Mouse (Mus musculus): Measurements from ENCODE around the gene Gcm1. TPM values are rescaled to one million over a fixed set of nuclear protein-coding genes. Genes with fewer than 3 reads are reported as not detected.
A peak's percentile ranks its signal among the peaks of the same experiment; 100 is the strongest.

Gene Gcm1
- polyA plus RNA-seq, 2 experiments = not detected

DNA sequence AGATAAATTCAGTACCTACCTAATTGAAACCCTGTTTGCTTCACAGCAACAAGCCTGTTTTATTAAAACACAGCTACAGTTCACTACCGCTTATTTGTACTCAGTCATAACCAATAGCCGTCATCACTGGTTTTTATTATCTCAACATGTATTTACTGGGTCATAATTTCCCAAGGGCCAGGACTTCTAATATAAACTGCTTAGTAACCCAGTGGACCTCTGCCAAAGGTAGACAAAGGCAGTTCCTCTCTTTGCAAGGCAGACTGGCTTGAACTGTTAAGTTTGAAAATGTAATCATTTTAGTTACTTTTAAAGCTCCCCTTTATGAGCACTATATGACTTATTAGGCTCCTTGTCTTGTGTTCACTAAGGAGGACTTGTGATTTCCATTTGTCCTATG lies 59.7 kb downstream of the Gcm1 start:
- TF ChIP-seq EP300 (IDR thresholded peaks at IDR 0.05; ENCODE audit: low read depth) (no peak), CTCF (IDR thresholded peaks at IDR 0.05; ENCODE audit: low read depth) (no peak)
- no peak overlapping the region for H3K4me3 ChIP-seq (ENCODE audit: insufficient read depth in 1 of 2, low read depth in 2 of 2, low read length in 2 of 2)
- H3K4me1 ChIP-seq (replicated peaks; ENCODE audit: control insufficient read depth in 2 of 2, insufficient read depth in 2 of 2, low read length in 1 of 2) = peaks cover 10 to 11% of the 10 kb centered on the region in 2 experiments
- H3K9me3 ChIP-seq (ENCODE audit: control insufficient read depth, low read length) = no peaks in the 10 kb centered on the region
- H3K9ac ChIP-seq (replicated peaks) = no peak overlapping the region
- H3K27ac ChIP-seq = no peak overlapping the region
- no peaks in the 10 kb centered on the region for H3K27me3 ChIP-seq (ENCODE audit: control insufficient read depth, insufficient read depth, low read length)
- ATAC-seq (ENCODE audit: insufficient read depth) (no peak), DNase-seq (ENCODE audit: low read depth in 3 of 3, low spot score in 3 of 3) (no peak)
- H3K4me2 ChIP-seq (ENCODE audit: low read depth) = no peak overlapping the region
- 76% methylated on average over 2 of the region's 2 CpGs for WGBS (ENCODE audit: insufficient replicate concordance)
- H3K36me3 ChIP-seq (replicated peaks; ENCODE audit: control insufficient read depth, insufficient read depth, low read depth) = no peaks in the 10 kb centered on the region; the same call in 1 of the 2 replicates

DNA sequence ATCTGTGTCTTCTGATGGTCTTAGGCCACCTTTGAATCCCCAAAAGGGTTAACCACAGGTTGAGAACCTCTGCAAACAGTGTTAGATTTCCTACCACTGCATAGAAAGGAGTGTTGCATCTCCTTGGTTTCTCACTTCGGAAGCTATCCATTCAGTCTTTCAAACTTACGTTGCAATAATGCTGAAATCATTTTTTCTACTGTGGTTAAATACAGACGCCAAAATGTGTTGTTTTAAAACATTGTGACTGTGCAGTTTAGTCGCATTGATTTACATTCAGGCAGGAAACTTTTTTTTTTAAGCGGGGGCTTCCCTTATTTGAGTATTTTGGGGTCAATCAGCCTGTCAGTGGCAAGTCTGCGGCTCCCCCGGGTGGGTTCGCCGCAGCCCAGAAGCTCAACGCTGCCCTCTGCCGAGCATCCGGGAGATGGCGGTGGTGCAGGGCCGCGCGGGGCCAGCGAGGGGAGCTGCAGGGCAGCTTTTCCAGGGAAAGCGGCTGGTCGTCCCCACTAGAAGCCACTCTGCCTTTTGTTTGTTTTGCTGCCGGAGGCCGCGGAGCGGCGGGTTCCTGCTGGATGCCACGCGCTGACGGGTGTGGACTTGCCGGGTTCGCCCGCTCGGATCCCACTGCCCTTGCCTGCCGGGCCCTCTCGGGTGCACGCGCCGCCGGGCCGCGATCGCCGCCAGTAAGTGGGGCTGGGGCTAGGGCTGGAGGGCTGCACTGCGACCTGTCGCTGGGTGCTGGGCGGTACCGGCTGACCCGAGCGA lies 61.2 kb downstream of the Gcm1 start:
- TF ChIP-seq EP300 (IDR thresholded peaks at IDR 0.05; ENCODE audit: low read depth) (0 out of 2 replicates have a peak, but pooled peaks have one; percentile 6), CTCF (IDR thresholded peaks at IDR 0.05; ENCODE audit: low read depth) (peak; percentile 98)
- ATAC-seq (ENCODE audit: insufficient read depth) = peak; percentile 53
- Histone ChIP-seq H3K4me1 (replicated peaks; ENCODE audit: control insufficient read depth in 2 of 2, insufficient read depth in 2 of 2, low read length in 1 of 2) (peaks cover 12 to 14% of the 10 kb centered on the region in 2 experiments), H3K4me2 (ENCODE audit: low read depth) (peak overlapping the region; percentile 87), H3K27me3 (ENCODE audit: control insufficient read depth, insufficient read depth, low read length) (no peaks in the 10 kb centered on the region), H3K36me3 (replicated peaks; ENCODE audit: control insufficient read depth, insufficient read depth, low read depth) (no peaks in the 10 kb centered on the region), H3K9me3 (ENCODE audit: control insufficient read depth, low read length) (no peaks in the 10 kb centered on the region), H3K27ac (peak overlapping the region; percentile 48; the same call in 1 of the 2 replicates), H3K9ac (replicated peaks) (peak overlapping the region; percentile 92), H3K4me3 (ENCODE audit: insufficient read depth in 1 of 2, low read depth in 2 of 2, low read length in 2 of 2) (peak overlapping the region; percentile 85 to 86)
- 2% methylated on average over 47 of the region's 47 CpGs for WGBS (ENCODE audit: insufficient replicate concordance)
- DNase-seq (ENCODE audit: low read depth in 3 of 3, low spot score in 3 of 3) = peak; percentile 67 to 72 (median 70)

DNA sequence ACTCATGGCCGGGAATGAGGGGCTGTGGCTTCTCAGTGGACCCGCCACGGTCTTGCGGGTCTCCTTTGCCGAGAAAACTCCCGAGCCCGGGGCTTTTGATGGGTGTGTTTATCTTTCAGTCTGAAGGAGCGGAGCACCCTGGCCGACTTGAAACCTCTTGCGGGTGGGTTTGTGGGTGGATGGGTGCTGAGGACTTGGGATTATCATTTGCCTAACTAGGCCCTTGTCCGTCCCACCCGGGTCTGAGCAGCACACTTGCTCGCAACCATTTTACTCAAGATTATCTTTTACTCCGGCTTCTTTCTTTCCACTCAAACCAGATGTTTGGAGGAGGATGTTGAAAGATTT lies 61.8 kb downstream of the Gcm1 start:
- Histone ChIP-seq H3K9ac (replicated peaks) (peak overlapping the region; percentile 92), H3K4me1 (replicated peaks; ENCODE audit: control insufficient read depth in 2 of 2, insufficient read depth in 2 of 2, low read length in 1 of 2) (peaks cover 12 to 16% of the 10 kb centered on the region in 2 experiments), H3K4me3 (ENCODE audit: insufficient read depth in 1 of 2, low read depth in 2 of 2, low read length in 2 of 2) (peak overlapping the region; percentile 85 to 86), H3K36me3 (replicated peaks; ENCODE audit: control insufficient read depth, insufficient read depth, low read depth) (no peaks in the 10 kb centered on the region), H3K27me3 (ENCODE audit: control insufficient read depth, insufficient read depth, low read length) (no peaks in the 10 kb centered on the region), H3K27ac (peak overlapping the region; percentile 48; the same call in 1 of the 2 replicates), H3K4me2 (ENCODE audit: low read depth) (peak overlapping the region; percentile 87), H3K9me3 (ENCODE audit: control insufficient read depth, low read length) (no peaks in the 10 kb centered on the region)
- TF ChIP-seq EP300 (IDR thresholded peaks at IDR 0.05; ENCODE audit: low read depth) (no peak), CTCF (IDR thresholded peaks at IDR 0.05; ENCODE audit: low read depth) (no peak)
- 1% methylated on average over 14 of the region's 14 CpGs for WGBS (ENCODE audit: insufficient replicate concordance)
- peak; percentile 2; the same call in 1 of the 2 replicates for ATAC-seq (ENCODE audit: insufficient read depth)
- no peak for DNase-seq (ENCODE audit: low read depth in 3 of 3, low spot score in 3 of 3)

Other genes with a start within 250 kb of the Gcm1 start
- 9.7 and 10.5 TPM in 2 replicates for gene Elovl5, start 134.6 kb upstream of the Gcm1 start, polyA plus RNA-seq (2012; rRNA removed)
- gene Elovl5, start 134.6 kb upstream of the Gcm1 start, polyA plus RNA-seq (2014; fragmentation: Nextera tagmentation; extraction: Ambion mirVana) = 15.7 and 19.3 TPM in 2 replicates
- 47.3 and 78.1 TPM in 2 replicates for gene Fbxo9, start 57.1 kb downstream of the Gcm1 start, polyA plus RNA-seq (2012; rRNA removed)
- 68.1 and 80.0 TPM in 2 replicates for gene Fbxo9, start 57.1 kb downstream of the Gcm1 start, polyA plus RNA-seq (2014; fragmentation: Nextera tagmentation; extraction: Ambion mirVana)
- 3.0 and 3.6 TPM in 2 replicates for gene Ick, start 57.3 kb downstream of the Gcm1 start, polyA plus RNA-seq (2012; rRNA removed)
- 3.7 and 4.7 TPM in 2 replicates for gene Ick, start 57.3 kb downstream of the Gcm1 start, polyA plus RNA-seq (2014; fragmentation: Nextera tagmentation; extraction: Ambion mirVana)
- 11.7 and 17.2 TPM in 2 replicates for gene Gsta4, start 130.8 kb downstream of the Gcm1 start, polyA plus RNA-seq (2012; rRNA removed)
- gene Gsta4, start 130.8 kb downstream of the Gcm1 start, polyA plus RNA-seq (2014; fragmentation: Nextera tagmentation; extraction: Ambion mirVana) = 30.6 and 33.0 TPM in 2 replicates
- 0.06 TPM in 1 of 2 replicates, not detected in the other for gene Gsta1, start 178.7 kb downstream of the Gcm1 start, polyA plus RNA-seq (2012; rRNA removed)
- 0.24 TPM in 1 of 2 replicates, not detected in the other for gene Gsta1, start 178.7 kb downstream of the Gcm1 start, polyA plus RNA-seq (2014; fragmentation: Nextera tagmentation; extraction: Ambion mirVana)
- gene Gm3776, start 205.2 kb downstream of the Gcm1 start, polyA plus RNA-seq (2012; rRNA removed) = not detected in 2 replicates
- not detected in 2 replicates for gene Gm3776, start 205.2 kb downstream of the Gcm1 start, polyA plus RNA-seq (2014; fragmentation: Nextera tagmentation; extraction: Ambion mirVana)
- not detected in 2 replicates for gene Gm10639, start 238.0 kb downstream of the Gcm1 start, polyA plus RNA-seq (2012; rRNA removed)
- gene Gm10639, start 238.0 kb downstream of the Gcm1 start, polyA plus RNA-seq (2014; fragmentation: Nextera tagmentation; extraction: Ambion mirVana) = not detected in 2 replicates

All from liver, embryonic 14.5 days (tissue).